Mouse (Mus musculus) forebrain, embryonic 13.5 days (tissue): ENCODE data around the gene Ifitm6. TPM values are rescaled to one million over a fixed set of nuclear protein-coding genes. Genes with fewer than 3 reads are reported as not detected.
"Not testable (repeated sequence)": the region's sequence is repeated elsewhere in the genome, so short reads cannot be mapped to it uniquely, and the experiment has no call there.

Experiments
- ATAC-seq: fragments of 200-750 bp; cut with Nextera tagmentation; 2 replicates; pipeline ENCODE4 v1.8.0; 2017
- H3K27ac ChIP-seq: fragments of 300-500 bp; sonication (generic); 2 replicates; pipeline ENCODE4 v1.5.1; 2015; ENCODE audit warnings: inconsistent platforms, mild to moderate bottlenecking, moderate library complexity
- H3K27me3 ChIP-seq: fragments of 300-500 bp; sonication (generic); 2 replicates; pipeline ENCODE4 v1.6.1; 2015; ENCODE audit warnings: mild to moderate bottlenecking, inconsistent platforms
- H3K36me3 ChIP-seq: fragments of 300-500 bp; sonication (generic); 2 replicates; pipeline ENCODE4 v1.6.1; 2015; ENCODE audit warnings: mild to moderate bottlenecking, inconsistent platforms; ENCODE audit not compliant: poor library complexity, severe bottlenecking
- H3K4me1 ChIP-seq: fragments of 300-500 bp; sonication (generic); 2 replicates; pipeline ENCODE4 v1.6.1; 2015; ENCODE audit warnings: inconsistent platforms
- H3K4me2 ChIP-seq: fragments of 300-500 bp; sonication (generic); 2 replicates; pipeline ENCODE4 v1.6.1; 2015; ENCODE audit warnings: inconsistent platforms, mild to moderate bottlenecking, moderate library complexity
- H3K4me3 ChIP-seq: fragments of 300-500 bp; sonication (generic); 2 replicates; pipeline ENCODE4 v1.5.1; 2015; ENCODE audit warnings: mild to moderate bottlenecking, inconsistent platforms
- H3K9ac ChIP-seq: fragments of 300-500 bp; sonication (generic); 2 replicates; pipeline ENCODE4 v1.6.1; 2015; ENCODE audit warnings: mild to moderate bottlenecking, inconsistent platforms
- H3K9me3 ChIP-seq: fragments of 300-500 bp; sonication (generic); replicated peaks from 2 replicates; pipeline ENCODE4 v1.6.1; 2016; ENCODE audit warnings: inconsistent platforms
- WGBS: fragments of 180-500 bp; shearing (Covaris S2); methylation state at CpG from one replicate; pipeline ENCODE4 v1.1.7; 2015; 5-methylcytosine and 5-hydroxymethylcytosine counted together
- polyA plus RNA-seq: library from polyadenylated mRNA; unstranded; fragments of >200 nt; fragmentation: Nextera tagmentation; extraction: Ambion mirVana; gene quantifications from 2 replicates; pipeline ENCODE4 v1.2.1, GENCODE M21; 2015

Gene Ifitm6
- polyA plus RNA-seq, 1 experiment from 2014 or later = not detected

DNA sequence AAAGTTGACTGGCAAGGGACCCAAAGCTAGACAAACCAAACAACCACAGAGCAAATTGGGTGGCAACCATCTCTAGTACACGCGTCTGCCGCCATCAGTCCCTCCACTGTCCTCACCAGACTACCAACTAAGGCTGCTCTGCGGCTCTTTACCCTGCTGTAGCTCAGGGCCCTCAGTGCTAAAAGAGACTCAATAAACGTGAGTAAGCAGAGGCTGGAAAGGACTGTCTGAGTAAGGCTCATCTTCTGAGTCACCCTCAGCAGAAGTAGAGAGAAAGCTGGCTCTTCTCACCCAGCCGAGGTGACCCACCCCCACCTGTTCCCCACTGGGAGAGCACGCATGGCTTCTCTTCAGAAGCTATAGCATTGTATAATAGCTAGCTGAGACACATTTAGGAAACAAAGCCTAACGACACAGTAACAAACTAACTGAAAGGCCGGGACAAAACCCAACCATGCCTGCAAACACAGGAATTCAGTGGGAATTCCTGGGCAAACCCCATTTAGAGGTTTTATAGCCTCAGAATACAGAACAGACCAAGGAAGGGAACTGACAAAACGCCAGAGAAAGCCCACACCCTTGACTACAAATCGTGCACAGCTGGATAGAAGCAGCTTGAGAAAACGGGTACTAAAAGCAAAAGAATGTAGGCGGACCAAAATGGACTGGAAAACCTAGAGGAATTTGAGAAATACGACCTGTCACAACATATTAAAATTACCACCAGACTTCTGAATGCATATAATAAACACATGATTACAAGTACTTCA, 44.1 kb downstream of the Ifitm6 start:
- H3K4me1 ChIP-seq = peaks cover 6% of the 10 kb centered on the region; the same call in 1 of the 2 replicates
- ATAC-seq = no peak
- 21% methylated on average over 14 of the region's 14 CpGs for WGBS

DNA sequence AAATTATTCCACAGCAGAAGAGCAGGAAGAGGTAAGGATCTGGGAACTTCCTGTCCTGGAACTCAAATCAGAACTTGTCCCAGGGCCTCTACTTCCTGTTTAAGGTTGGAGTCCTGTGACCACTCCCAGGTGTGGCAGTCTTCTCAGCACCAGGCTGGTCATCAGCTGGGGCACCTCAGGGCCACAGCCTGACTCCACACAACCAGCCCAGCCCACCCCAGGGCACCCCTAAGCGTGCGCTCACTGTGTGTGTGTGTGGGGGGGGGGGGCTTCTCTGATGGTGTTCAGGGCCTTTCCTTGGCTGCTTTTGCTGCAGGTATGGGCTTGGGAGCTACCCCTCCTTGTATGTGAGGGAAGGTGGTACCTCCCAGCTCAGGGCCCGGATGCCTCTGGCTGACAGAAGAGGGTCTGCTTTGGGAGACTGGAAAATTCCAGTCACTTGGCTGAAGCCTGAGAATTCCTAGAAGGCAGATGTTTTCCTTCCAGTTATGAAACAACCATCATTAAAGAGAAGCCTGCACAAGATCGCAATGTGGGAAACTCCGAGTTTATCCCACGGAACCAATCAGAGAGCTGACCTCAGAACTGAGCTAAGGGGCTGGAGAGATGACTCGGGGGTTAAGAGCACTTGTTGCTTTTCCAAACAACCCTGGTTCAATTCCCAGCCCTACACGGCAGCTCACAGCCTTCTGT, 46.1 kb downstream of the Ifitm6 start:
- ATAC-seq = no peak
- 87% methylated on average over 8 of the region's 8 CpGs for WGBS

More for the DNA sequence above, 44.1 kb downstream of the Ifitm6 start:
- no peak overlapping the region for H3K27ac ChIP-seq
- no peak overlapping the region for H3K9ac ChIP-seq
- no peaks in the 10 kb centered on the region for H3K36me3 ChIP-seq
- peaks cover 22% of the 10 kb centered on the region for H3K27me3 ChIP-seq
- H3K4me3 ChIP-seq = no peak overlapping the region
- H3K4me2 ChIP-seq = no peak overlapping the region
- no peaks in the 10 kb centered on the region for H3K9me3 ChIP-seq

GRCm38 (mm10) chr7:140970931-140971330, 46.8 kb downstream of the Ifitm6 start:
- H3K4me1 ChIP-seq = peaks cover 14% of the 10 kb centered on the region; the same call in 1 of the 2 replicates
- no peak overlapping the region for H3K4me3 ChIP-seq
- H3K9ac ChIP-seq = no peak overlapping the region
- no peak for ATAC-seq
- WGBS = 56% methylated on average over 7 of the region's 7 CpGs
- no peak overlapping the region for H3K27ac ChIP-seq
- no peak overlapping the region for H3K4me2 ChIP-seq
- H3K9me3 ChIP-seq = no peaks in the 10 kb centered on the region
- no peaks in the 10 kb centered on the region for H3K36me3 ChIP-seq
- H3K27me3 ChIP-seq = peaks cover 22% of the 10 kb centered on the region

More for the DNA sequence above, 46.1 kb downstream of the Ifitm6 start:
- Histone ChIP-seq H3K36me3 (no peaks in the 10 kb centered on the region), H3K4me2 (no peak overlapping the region), H3K9me3 (no peaks in the 10 kb centered on the region), H3K4me3 (no peak overlapping the region), H3K27ac (no peak overlapping the region), H3K27me3 (peaks cover 22% of the 10 kb centered on the region), H3K9ac (no peak overlapping the region), H3K4me1 (peaks cover 14% of the 10 kb centered on the region; the same call in 1 of the 2 replicates)

- not testable (repeated sequence) for H3K36me3 ChIP-seq, ATAC-seq, H3K27ac ChIP-seq, H3K4me3 ChIP-seq, H3K9me3 ChIP-seq, H3K4me2 ChIP-seq, H3K9ac ChIP-seq
- Histone ChIP-seq H3K4me1 (peaks cover 12% of the 10 kb centered on the region; the same call in 1 of the 2 replicates), H3K27me3 (peaks cover 11% of the 10 kb centered on the region; the same call in 1 of the 2 replicates)
- 19% methylated on average over 3 of the region's 3 CpGs for WGBS
These were observed 49.0 kb downstream of the Ifitm6 start for GRCm38 (mm10) chr7:140968710-140969109.

DNA sequence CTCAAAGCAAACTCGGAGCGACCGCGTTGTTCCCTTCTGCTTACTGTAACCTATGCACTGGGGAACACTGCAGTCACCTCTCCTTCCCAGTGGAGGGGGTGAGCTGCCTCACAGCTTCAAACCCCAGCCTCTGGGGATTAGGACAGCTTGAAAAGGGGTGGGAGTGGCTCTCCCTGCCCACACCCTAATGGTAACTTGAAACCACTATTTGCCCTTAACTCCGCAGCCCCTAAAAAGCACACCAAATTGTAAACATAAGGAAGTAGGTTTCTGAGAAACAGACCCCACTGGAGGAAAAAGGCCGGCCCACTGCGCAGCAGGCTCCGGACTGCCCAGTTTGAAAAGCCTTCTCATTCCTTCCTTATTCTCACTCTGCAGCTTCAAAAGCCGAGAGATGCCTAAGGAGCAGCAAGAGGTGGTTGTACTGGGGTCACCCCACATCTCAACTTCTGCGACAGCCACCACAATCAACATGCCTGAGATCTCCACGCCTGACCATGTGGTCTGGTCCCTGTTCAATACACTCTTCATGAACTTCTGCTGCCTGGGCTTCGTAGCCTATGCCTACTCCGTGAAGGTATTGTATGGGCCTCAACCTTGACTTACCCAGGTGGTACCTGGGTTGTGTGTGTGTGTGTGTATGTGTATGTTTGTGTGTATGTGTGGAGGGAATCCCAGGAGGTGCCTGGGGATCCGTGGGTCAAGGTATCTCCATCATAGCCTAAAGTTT, 49.7 kb downstream of the Ifitm6 start:
- no peaks in the 10 kb centered on the region for H3K9me3 ChIP-seq
- WGBS = 7% methylated on average over 14 of the region's 14 CpGs
- H3K27me3 ChIP-seq = peaks cover 7% of the 10 kb centered on the region; the same call in 1 of the 2 replicates
- H3K4me3 ChIP-seq = no peak overlapping the region
- no peak overlapping the region for H3K4me2 ChIP-seq
- H3K4me1 ChIP-seq = peaks cover 8% of the 10 kb centered on the region; the same call in 1 of the 2 replicates
- H3K9ac ChIP-seq = no peak overlapping the region
- H3K27ac ChIP-seq = no peak overlapping the region
- no peaks in the 10 kb centered on the region for H3K36me3 ChIP-seq
- no peak for ATAC-seq

DNA sequence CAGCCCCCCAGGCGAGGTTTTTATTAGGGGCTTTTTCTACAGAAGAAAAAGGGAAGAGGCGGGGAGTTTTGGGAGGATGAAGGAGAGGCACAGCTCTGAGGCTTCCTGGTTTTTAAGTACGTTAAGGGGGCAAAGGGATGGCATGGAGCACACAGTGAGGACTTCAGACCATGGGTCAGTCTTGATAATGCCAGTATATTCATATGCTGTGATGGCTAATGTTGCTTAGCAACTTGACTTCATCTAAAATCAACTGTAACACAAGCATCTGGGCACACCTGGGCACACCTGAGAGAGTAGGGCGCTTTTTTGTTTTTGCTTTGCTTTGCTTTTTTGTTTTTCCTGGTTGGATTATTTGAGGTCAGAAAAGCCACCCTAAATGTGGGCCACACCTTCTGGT, 50.8 kb downstream of the Ifitm6 start, which contains the start of gene Ifitm1:
Gene Ifitm1, plus strand, starts transcription at position 301 of the 400 bp plus-strand sequence.
- H3K4me2 ChIP-seq = no peak within 1 kb of the TSS
- no peak within 1 kb of the TSS for H3K9ac ChIP-seq
- peaks cover 11% of the 10 kb centered on the region; the same call in 1 of the 2 replicates for H3K4me1 ChIP-seq
- H3K9me3 ChIP-seq = no peaks in the 10 kb centered on the region
- no peak within 1 kb of the TSS for H3K27ac ChIP-seq
- H3K4me3 ChIP-seq = no peak within 1 kb of the TSS
- no peaks in the 10 kb centered on the region for H3K36me3 ChIP-seq
- no peak for ATAC-seq
- H3K27me3 ChIP-seq = peaks cover 7% of the 10 kb centered on the region; the same call in 1 of the 2 replicates
- WGBS = 81% methylated on average over 4 of the region's 4 CpGs

Other genes with a start within 250 kb of the Ifitm6 start
- gene Syce1, start 230.1 kb downstream of the Ifitm6 start, polyA plus RNA-seq = 0.28 TPM in 1 of 2 replicates, not detected in the other
- gene Zfp941, start 195.7 kb downstream of the Ifitm6 start, polyA plus RNA-seq = 8.7 and 10.6 TPM in 2 replicates
- not detected in 2 replicates for gene Urah, start 182.9 kb downstream of the Ifitm6 start, polyA plus RNA-seq
- gene Scgb1c1, start 172.4 kb downstream of the Ifitm6 start, polyA plus RNA-seq = not detected in 2 replicates
- not detected in 2 replicates for gene Odf3, start 170.1 kb downstream of the Ifitm6 start, polyA plus RNA-seq
- gene Gm45785, start 161.6 kb downstream of the Ifitm6 start, polyA plus RNA-seq = not detected in 2 replicates
- 65.7 and 80.4 TPM in 2 replicates for gene Ric8a, start 161.0 kb downstream of the Ifitm6 start, polyA plus RNA-seq
- 34.6 and 38.7 TPM in 2 replicates for gene Bet1l, start 160.3 kb downstream of the Ifitm6 start, polyA plus RNA-seq
- 310 and 318 TPM in 2 replicates for gene Psmd13, start 136.0 kb downstream of the Ifitm6 start, polyA plus RNA-seq
- 29.4 and 31.0 TPM in 2 replicates for gene Sirt3, start 135.6 kb downstream of the Ifitm6 start, polyA plus RNA-seq
- not detected in 2 replicates for gene Cox8b, start 117.5 kb downstream of the Ifitm6 start, polyA plus RNA-seq
- 0.22 and 0.28 TPM in 2 replicates for gene Nlrp6, start 97.0 kb downstream of the Ifitm6 start, polyA plus RNA-seq
- gene Pgghg, start 76.5 kb downstream of the Ifitm6 start, polyA plus RNA-seq = 8.2 and 9.4 TPM in 2 replicates
- 0.45 and 0.64 TPM in 2 replicates for gene Ifitm5, start 67.6 kb downstream of the Ifitm6 start, polyA plus RNA-seq
- not detected in 2 replicates for gene Gm45717, start 62.0 kb downstream of the Ifitm6 start, polyA plus RNA-seq
- 147 and 153 TPM in 2 replicates for gene Ifitm2, start 61.9 kb downstream of the Ifitm6 start, polyA plus RNA-seq
- gene Ifitm1, start 50.7 kb downstream of the Ifitm6 start, polyA plus RNA-seq = 2.7 and 4.8 TPM in 2 replicates
- 12.7 and 18.1 TPM in 2 replicates for gene Ifitm3, start 7.2 kb downstream of the Ifitm6 start, polyA plus RNA-seq
- not detected in 2 replicates for gene Gm17387, start 11.2 kb upstream of the Ifitm6 start, polyA plus RNA-seq
- gene B4galnt4, start 43.2 kb upstream of the Ifitm6 start, polyA plus RNA-seq = 33.0 and 34.7 TPM in 2 replicates
- 0.25 TPM in 1 of 2 replicates, not detected in the other for gene Pkp3, start 60.3 kb upstream of the Ifitm6 start, polyA plus RNA-seq
- 1.5 and 1.7 TPM in 2 replicates for gene Sigirr, start 82.6 kb upstream of the Ifitm6 start, polyA plus RNA-seq
- gene Ano9, start 99.9 kb upstream of the Ifitm6 start, polyA plus RNA-seq = 0.13 TPM in 1 of 2 replicates, not detected in the other
- gene Ptdss2, start 104.5 kb upstream of the Ifitm6 start, polyA plus RNA-seq = 61.1 and 69.5 TPM in 2 replicates
- gene Rnh1, start 154.9 kb upstream of the Ifitm6 start, polyA plus RNA-seq = 40.7 and 45.2 TPM in 2 replicates
- 67.2 and 73.9 TPM in 2 replicates for gene Hras, start 176.1 kb upstream of the Ifitm6 start, polyA plus RNA-seq
- 12.6 and 17.3 TPM in 2 replicates for gene Lrrc56, start 176.2 kb upstream of the Ifitm6 start, polyA plus RNA-seq
- gene Lmntd2, start 196.2 kb upstream of the Ifitm6 start, polyA plus RNA-seq = 2.1 and 2.3 TPM in 2 replicates
- 29.4 and 33.8 TPM in 2 replicates for gene Rassf7, start 197.9 kb upstream of the Ifitm6 start, polyA plus RNA-seq
- 82.4 and 91.3 TPM in 2 replicates for gene Phrf1, start 210.9 kb upstream of the Ifitm6 start, polyA plus RNA-seq
- gene Irf7, start 248.6 kb upstream of the Ifitm6 start, polyA plus RNA-seq = 1.0 and 1.1 TPM in 2 replicates